Mouse (Mus musculus) telencephalon, adult 2 months (tissue): ENCODE data around the gene Madcam1.
A peak's percentile ranks its signal among the peaks of the same experiment; 100 is the strongest.

ENCODE experiments used
- DNase-seq: peaks from one replicate; pipeline ENCODE4 v3.0.0-alpha.2; 2011; ENCODE audit warnings: low read depth, low spot score

Gene Madcam1

DNA sequence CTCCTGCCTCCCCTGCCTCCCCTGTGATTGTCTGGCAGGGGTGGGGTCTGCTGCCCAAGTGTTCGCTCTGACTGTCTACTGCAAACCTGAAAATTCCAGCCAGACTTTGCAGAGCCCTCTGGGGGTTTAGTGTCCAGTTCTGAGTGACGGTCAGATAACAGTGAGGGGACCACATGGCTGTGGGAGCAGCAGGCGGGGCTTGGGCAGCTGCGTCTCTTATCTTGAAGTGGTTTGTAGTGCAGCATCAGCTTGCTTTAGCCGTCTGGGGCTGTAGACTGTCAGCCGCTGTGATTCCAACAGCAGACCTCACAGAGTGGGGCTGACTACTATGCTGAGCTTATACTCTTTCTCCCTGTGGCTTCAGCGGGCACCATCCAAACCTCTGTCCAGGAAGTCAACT, 44.9 kb downstream of the Madcam1 start:
- no peak for DNase-seq

DNA sequence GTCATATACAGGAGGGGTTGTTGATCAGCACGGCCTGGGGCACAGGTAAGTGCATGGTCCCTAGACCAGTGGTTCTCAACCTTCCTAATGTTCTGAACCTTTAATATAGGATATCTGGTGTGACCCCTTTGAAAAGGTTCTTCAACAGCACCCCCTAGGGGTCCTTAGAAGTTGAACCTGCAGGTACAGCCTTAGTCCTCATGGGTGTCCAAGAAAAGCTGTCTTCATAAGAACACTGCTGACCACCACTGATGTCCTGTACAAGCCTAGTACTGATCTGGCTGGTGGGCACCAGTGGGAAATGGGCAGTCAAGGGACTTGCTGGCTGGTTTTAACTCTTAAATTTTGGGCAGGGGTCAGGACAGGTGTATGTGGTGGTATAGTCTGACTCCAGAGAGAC, 47.7 kb downstream of the Madcam1 start:
- DNase-seq = no peak

DNA sequence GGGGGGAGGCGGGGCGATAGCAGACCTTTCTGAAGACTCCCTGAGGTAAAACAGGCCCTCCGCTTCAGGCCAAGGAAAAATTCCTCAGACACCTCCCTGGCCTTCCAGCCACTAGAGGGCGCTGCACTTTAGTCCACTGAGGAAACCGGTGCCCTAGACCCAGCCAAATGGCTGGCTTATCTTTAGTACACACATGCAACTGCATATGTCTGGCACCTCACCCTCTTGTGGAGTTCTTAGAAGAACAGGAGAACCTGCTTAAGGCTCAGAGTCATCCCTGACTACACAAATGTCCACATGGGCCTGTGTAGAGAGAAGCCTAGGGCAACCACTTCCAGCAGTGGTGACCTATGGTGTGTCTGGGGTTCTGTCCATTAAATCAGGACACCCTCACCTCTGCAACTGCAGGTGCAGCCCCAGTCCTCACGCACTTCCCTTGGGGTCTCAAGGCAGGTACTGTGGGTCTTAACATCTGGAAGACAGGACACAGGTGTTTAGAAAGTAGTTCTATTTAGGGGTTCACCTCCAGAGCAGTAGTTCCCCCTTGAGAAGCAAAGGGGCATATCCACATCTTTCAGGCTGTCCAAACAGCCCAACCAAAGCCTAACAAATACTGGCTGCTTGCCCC, 48.3 kb downstream of the Madcam1 start:
- DNase-seq = peak; percentile 74

GRCm38 (mm10) chr10:79713163-79713562, 48.8 kb downstream of the Madcam1 start:
- DNase-seq = no peak

DNA sequence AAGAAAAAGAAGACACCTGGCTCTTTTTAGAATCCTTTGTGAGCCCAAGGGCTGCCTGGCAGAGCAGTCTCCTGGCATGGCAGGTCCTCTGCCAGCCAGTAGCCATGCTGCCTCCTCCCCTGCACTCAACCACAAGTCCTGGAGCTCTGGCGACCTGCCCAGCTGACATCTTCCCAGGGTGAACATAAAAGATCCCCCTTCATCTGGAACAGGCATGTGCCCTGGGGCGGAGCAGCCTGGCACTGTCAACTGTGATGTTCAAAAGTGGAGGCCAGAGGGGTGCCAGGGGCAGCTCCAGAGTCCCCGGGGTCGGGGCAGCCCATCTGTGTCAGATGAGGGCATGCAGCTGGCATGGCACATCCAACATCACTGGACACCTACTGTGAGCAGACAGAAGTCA, 50.6 kb downstream of the Madcam1 start:
- DNase-seq = no peak

- DNase-seq = no peak
Observed at GRCm38 (mm10) chr10:79716254-79716987, 52.1 kb downstream of the Madcam1 start, which contains the start of gene Hcn2. Gene Hcn2 (plus strand): TSS chr10:79716634.

GRCm38 (mm10) chr10:79716988-79717355, 52.6 kb downstream of the Madcam1 start:
- no peak for DNase-seq

DNA sequence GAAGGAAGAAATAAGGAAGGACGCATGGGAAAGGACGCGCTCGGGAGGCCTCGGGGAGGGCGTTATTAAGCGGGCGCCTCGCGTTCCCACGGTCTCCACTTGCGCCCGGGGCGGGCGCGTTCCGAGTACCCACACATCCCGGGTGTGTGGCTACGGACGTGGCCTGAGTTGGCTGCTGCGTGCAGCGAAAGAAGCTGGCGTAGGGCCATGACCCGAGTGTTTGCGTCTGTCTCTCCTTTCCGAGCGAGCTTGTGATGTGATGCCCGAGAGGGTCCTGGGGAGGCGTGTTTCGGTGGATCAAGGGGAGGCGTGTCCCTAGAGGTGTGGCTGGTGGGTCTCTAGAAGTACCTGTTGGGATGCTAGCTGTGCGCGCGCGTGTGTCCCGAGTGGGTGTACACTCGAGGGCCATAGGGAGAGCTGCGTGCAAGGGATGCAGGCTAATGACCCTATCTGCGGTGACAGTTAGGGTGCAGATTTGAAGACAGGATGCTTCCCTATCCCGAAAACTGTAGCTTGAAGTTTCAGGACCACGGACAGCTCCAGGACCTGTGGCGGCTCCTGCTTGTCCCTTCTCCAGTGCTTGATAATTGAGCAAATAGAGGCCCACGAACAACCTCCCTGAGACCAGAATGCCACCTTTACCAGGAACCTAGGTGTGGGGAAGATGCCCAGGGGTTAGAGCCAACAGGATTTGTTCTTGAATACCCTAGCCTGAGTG, 53.4 kb downstream of the Madcam1 start:
- DNase-seq = no peak
